ENCODE assay signal across 26 mouse cellular contexts in the genomic region with DNA sequence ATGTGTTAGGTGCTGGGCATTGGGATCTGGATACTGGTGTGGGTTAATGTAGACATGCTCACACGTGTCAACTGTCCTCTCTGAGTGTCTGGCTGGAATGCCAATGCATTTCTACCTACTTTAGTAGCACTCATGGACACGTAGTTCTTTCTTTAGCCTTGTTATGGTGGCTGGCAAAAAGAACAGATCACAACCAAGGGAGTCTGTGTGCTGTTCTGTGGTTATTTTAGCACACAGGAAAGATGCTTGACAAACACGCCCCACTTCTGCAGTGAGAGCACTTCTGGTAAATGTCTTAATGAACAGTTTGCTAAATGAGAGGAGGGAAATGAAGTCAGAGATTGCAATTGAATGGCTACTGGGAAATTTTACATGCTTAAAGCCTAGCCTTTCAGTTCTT.
"Had no signal": no experiment of that assay in that cellular context is flagged by ENCODE, and none has a peak within 500 bp of the region (broad histone marks: within the 10 kb centered on the region; RNA-seq: fewer than 3 reads in every experiment).

No protein-coding gene starts in this region.

- ATAC-seq: hindbrain, postnatal 0 days; intestine, embryonic 16.5 days; liver, embryonic 12.5 days had no signal

- H3K4me3 ChIP-seq: gastrocnemius, adult 2 months; heart, adult 2 months; heart, embryonic 13.5 days; heart, embryonic 15.5 days; hindbrain, embryonic 13.5 days; hindbrain, embryonic 15.5 days; kidney, embryonic 15.5 days; limb, embryonic 13.5 days; limb, embryonic 15.5 days; liver, embryonic 12.5 days had no signal

- DNase-seq: gastrocnemius, adult 2 months; gastrocnemius, postnatal 10 days; gastrocnemius, postnatal 25 days; heart, adult 2 months; heart, postnatal 14 days; heart, postnatal 36 days; kidney, adult 11 months; kidney, adult 2 months; kidney, adult 9 months; kidney, postnatal 14 days; kidney, postnatal 36 days; layer of hippocampus, adult 9-11 months; layer of hippocampus, postnatal 36 days; left cerebral cortex, postnatal 4 days had no signal

- H3K27ac ChIP-seq: gastrocnemius, adult 2 months; heart, adult 2 months; heart, embryonic 13.5 days; heart, embryonic 15.5 days; hindbrain, embryonic 13.5 days; hindbrain, embryonic 15.5 days; hindbrain, postnatal 0 days; kidney, embryonic 15.5 days; kidney, postnatal 0 days; limb, embryonic 13.5 days; limb, embryonic 15.5 days; liver, embryonic 12.5 days; liver, embryonic 14.5 days had no signal
